Mouse (Mus musculus) thymus, postnatal 4 days (tissue): Measurements from ENCODE around the gene Rfx4.

Experiments
- DNase-seq: peaks from one replicate; pipeline ENCODE4 v3.0.0; 2021

Gene Rfx4

GRCm38 (mm10) chr10:84871921-84872320 lies 116.1 kb downstream of the Rfx4 start:
- DNase-seq: no peak

- no peak for DNase-seq
Observed at GRCm38 (mm10) chr10:84879823-84880571, 124.1 kb downstream of the Rfx4 start.

- no peak for DNase-seq
Observed at GRCm38 (mm10) chr10:84882528-84882927, 126.7 kb downstream of the Rfx4 start.

- no peak for DNase-seq
Observed at GRCm38 (mm10) chr10:84885341-84885884, 129.6 kb downstream of the Rfx4 start.

- no peak for DNase-seq
Observed at GRCm38 (mm10) chr10:84886221-84886627, 130.4 kb downstream of the Rfx4 start.

GRCm38 (mm10) chr10:84886785-84887184 lies 130.9 kb downstream of the Rfx4 start:
- DNase-seq: no peak

GRCm38 (mm10) chr10:84889096-84889846 lies 133.4 kb downstream of the Rfx4 start:
- no peak for DNase-seq

- no peak for DNase-seq
Observed at GRCm38 (mm10) chr10:84895810-84896358, 140.0 kb downstream of the Rfx4 start.

GRCm38 (mm10) chr10:84896941-84897930 lies 141.4 kb downstream of the Rfx4 start:
- peak; percentile 54 for DNase-seq

GRCm38 (mm10) chr10:84898144-84898979 lies 142.5 kb downstream of the Rfx4 start:
- peak; percentile 28 for DNase-seq

GRCm38 (mm10) chr10:84901676-84902075 lies 145.8 kb downstream of the Rfx4 start:
- DNase-seq: no peak

GRCm38 (mm10) chr10:84902213-84902612 lies 146.4 kb downstream of the Rfx4 start:
- DNase-seq: no peak

- no peak for DNase-seq
Observed at GRCm38 (mm10) chr10:84903307-84903706, 147.4 kb downstream of the Rfx4 start.

- peak; percentile 57 for DNase-seq
Observed at GRCm38 (mm10) chr10:84903742-84904141, 147.9 kb downstream of the Rfx4 start.

- DNase-seq: no peak
Observed at GRCm38 (mm10) chr10:84906895-84907294, 151.0 kb downstream of the Rfx4 start.

GRCm38 (mm10) chr10:84908006-84908405 lies 152.1 kb downstream of the Rfx4 start:
- DNase-seq: no peak

GRCm38 (mm10) chr10:84908471-84908870 lies 152.6 kb downstream of the Rfx4 start:
- DNase-seq: no peak

GRCm38 (mm10) chr10:84909021-84909801 lies 153.3 kb downstream of the Rfx4 start:
- DNase-seq: no peak

- no peak for DNase-seq
Observed at GRCm38 (mm10) chr10:84910194-84910593, 154.3 kb downstream of the Rfx4 start.

GRCm38 (mm10) chr10:84910758-84911384 lies 155.0 kb downstream of the Rfx4 start:
- no peak for DNase-seq
